Mouse (Mus musculus) MEL (cell line): ENCODE measurements at regions not wholly inside any gene's neighbourhood (a gene's known extent, or its start where the extent isn't known, plus 50 kb on each side); places are given as distances from the start of the nearest gene placed in this dataset.

Experiments used
- CTCF ChIP-seq, 3 experiments: IDR thresholded peaks in 2 of 3; conservative IDR thresholded peaks in 1 of 3; 2 replicates each; pipeline ENCODE4 v1.5.1; 2011 to 2012; ENCODE audit warnings: low read length in 3 of 3, low read depth in 2 of 3, mild to moderate bottlenecking in 2 of 3, improper control_type of control experiment in 1 of 3, inconsistent platforms in 1 of 3, mixed read lengths in 1 of 3, moderate library complexity in 1 of 3; ENCODE audit not compliant: control insufficient read depth in 1 of 3, insufficient read depth in 1 of 3, poor library complexity in 1 of 3, severe bottlenecking in 1 of 3
- EP300 ChIP-seq, 2 experiments: IDR thresholded peaks; 2 replicates each; pipeline ENCODE4 v1.6.1; 2011; ENCODE audit warnings: improper control_type of control experiment in 2 of 2, low read length in 2 of 2, low read depth in 1 of 2, mild to moderate bottlenecking in 1 of 2
- MAFK ChIP-seq: IDR thresholded peaks from 2 replicates; pipeline ENCODE4 v1.6.1; 2011; ENCODE audit warnings: low read depth, mild to moderate bottlenecking, low read length, improper control_type of control experiment, borderline replicate concordance
- MAX ChIP-seq: IDR thresholded peaks from 2 replicates; pipeline ENCODE4 v1.6.1; 2011; ENCODE audit warnings: low read length, improper control_type of control experiment
- MYC ChIP-seq: IDR thresholded peaks from 2 replicates; pipeline ENCODE4 v1.6.1; 2011; ENCODE audit warnings: low read depth, mild to moderate bottlenecking, low read length, improper control_type of control experiment, moderate library complexity
- POLR2A ChIP-seq, 2 experiments: IDR thresholded peaks; 2 replicates each; pipeline ENCODE4 v1.6.1; 2011 to 2012; ENCODE audit warnings: low read length in 2 of 2, mild to moderate bottlenecking in 2 of 2, control low read depth in 1 of 2, improper control_type of control experiment in 1 of 2, low read depth in 1 of 2, moderate library complexity in 1 of 2; ENCODE audit not compliant: control insufficient read depth in 1 of 2, insufficient read depth in 1 of 2, poor library complexity in 1 of 2
- TCF12 ChIP-seq: IDR thresholded peaks from 2 replicates; pipeline ENCODE4 v1.6.1; 2014; ENCODE audit warnings: low read depth, mild to moderate bottlenecking, inconsistent platforms, low read length, improper control_type of control experiment, moderate library complexity

- TF ChIP-seq TCF12 = no peak
- no peak for TF ChIP-seq POLR2A (IDR thresholded peaks at IDR 0.05; ENCODE audit: control insufficient read depth in 1 of 2, insufficient read depth in 1 of 2, low read depth in 1 of 2, low read length in 2 of 2, poor library complexity in 1 of 2)
- TF ChIP-seq MYC = no peak
- no peak for TF ChIP-seq MAFK
- TF ChIP-seq CTCF (IDR thresholded peaks at IDR 0.05 in 2 of 3, conservative IDR thresholded peaks at IDR 0.05 in 1 of 3; ENCODE audit: control insufficient read depth in 1 of 3, insufficient read depth in 1 of 3, low read depth in 2 of 3, low read length in 3 of 3, poor library complexity in 1 of 3, severe bottlenecking in 1 of 3) = no peak
- TF ChIP-seq MAX = no peak
- no peak for TF ChIP-seq EP300 (IDR thresholded peaks at IDR 0.05; ENCODE audit: low read depth in 1 of 2, low read length in 2 of 2)
These were observed 70.4 kb downstream of the Etaa1 start for GRCm38 (mm10) chr11:17883276-17883675.
